Mouse (Mus musculus) myocyte (in vitro differentiated cells): ENCODE measurements at regions not wholly inside any gene's neighbourhood (a gene's known extent, or its start where the extent isn't known, plus 50 kb on each side); places are given as distances from the start of the nearest gene placed in this dataset.
A peak's percentile ranks its signal among the peaks of the same experiment; 100 is the strongest.

Experiments used
- H3K27me3 ChIP-seq: one replicate; pipeline ENCODE4 v1.6.1; 2011; ENCODE audit not compliant: control insufficient read depth, insufficient read depth, insufficient read length
- H3K36me3 ChIP-seq: one replicate; pipeline ENCODE4 v1.6.1; 2011; ENCODE audit not compliant: control insufficient read depth, insufficient read depth
- H3K4me2 ChIP-seq: one replicate; pipeline ENCODE4 v1.6.1; 2011; ENCODE audit warnings: low read depth, control low read depth
- H3K4me3 ChIP-seq: one replicate; pipeline ENCODE4 v1.5.1; 2011; ENCODE audit warnings: mild to moderate bottlenecking, control low read depth, moderate library complexity
- H3K79me2 ChIP-seq: one replicate; pipeline ENCODE4 v1.6.1; 2011; ENCODE audit not compliant: control insufficient read depth, insufficient read depth
- H3ac ChIP-seq: one replicate; pipeline ENCODE4 v1.6.1; 2011; ENCODE audit not compliant: control insufficient read depth, insufficient read length
- CEBPB ChIP-seq: IDR thresholded peaks from 2 replicates; pipeline ENCODE4 v1.6.1; 2011; ENCODE audit warnings: mild to moderate bottlenecking, moderate library complexity; ENCODE audit not compliant: poor library complexity, insufficient read depth, severe bottlenecking
- E2F4 ChIP-seq: IDR thresholded peaks from one replicate; pipeline ENCODE4 v1.6.1; 2011; ENCODE audit warnings: mild to moderate bottlenecking, control low read depth, moderate library complexity; ENCODE audit not compliant: insufficient read depth
- MAX ChIP-seq: IDR thresholded peaks from one replicate; pipeline ENCODE4 v1.6.1; 2011; ENCODE audit warnings: low read depth, mild to moderate bottlenecking, control low read depth
- MYOD1 ChIP-seq, 3 experiments: IDR thresholded peaks; one replicate each; pipeline ENCODE4 v1.6.1; 2011; ENCODE audit warnings: control low read depth in 2 of 3, low read depth in 2 of 3, mild to moderate bottlenecking in 2 of 3, moderate library complexity in 1 of 3; ENCODE audit not compliant: insufficient read length in 2 of 3, control insufficient read depth in 1 of 3
- MYOG ChIP-seq, 3 experiments: IDR thresholded peaks; one replicate each; pipeline ENCODE4 v1.6.1; 2011; ENCODE audit warnings: control low read depth in 2 of 3, low read depth in 2 of 3, mild to moderate bottlenecking in 2 of 3; ENCODE audit not compliant: insufficient read length in 2 of 3, control insufficient read depth in 1 of 3, insufficient read depth in 1 of 3
- POLR2A ChIP-seq: IDR thresholded peaks from one replicate; pipeline ENCODE4 v1.6.1; 2011; ENCODE audit warnings: low read depth, mild to moderate bottlenecking, control low read depth, moderate library complexity; ENCODE audit not compliant: insufficient read length
- POLR2AphosphoS2 ChIP-seq: IDR thresholded peaks from one replicate; pipeline ENCODE4 v1.6.1; 2011; ENCODE audit warnings: low read depth, control low read depth; ENCODE audit not compliant: insufficient read length
- REST ChIP-seq: IDR thresholded peaks from one replicate; pipeline ENCODE4 v1.6.1; 2011; ENCODE audit warnings: mild to moderate bottlenecking, control low read depth, moderate library complexity; ENCODE audit not compliant: insufficient read depth, insufficient read length
- SRF ChIP-seq: IDR thresholded peaks from one replicate; pipeline ENCODE4 v1.6.1; 2011; ENCODE audit warnings: low read depth; ENCODE audit not compliant: control insufficient read depth, insufficient read length
- TCF12 ChIP-seq: IDR thresholded peaks from one replicate; pipeline ENCODE4 v1.6.1; 2011; ENCODE audit warnings: mild to moderate bottlenecking, control low read depth; ENCODE audit not compliant: poor library complexity, insufficient read depth, severe bottlenecking
- TCF3 ChIP-seq: IDR thresholded peaks from one replicate; pipeline ENCODE4 v1.6.1; 2011; ENCODE audit warnings: low read depth, control low read depth; ENCODE audit not compliant: insufficient read length
- USF1 ChIP-seq: IDR thresholded peaks from one replicate; pipeline ENCODE4 v1.6.1; 2011; ENCODE audit warnings: low read depth, mild to moderate bottlenecking, control low read depth, moderate library complexity

DNA sequence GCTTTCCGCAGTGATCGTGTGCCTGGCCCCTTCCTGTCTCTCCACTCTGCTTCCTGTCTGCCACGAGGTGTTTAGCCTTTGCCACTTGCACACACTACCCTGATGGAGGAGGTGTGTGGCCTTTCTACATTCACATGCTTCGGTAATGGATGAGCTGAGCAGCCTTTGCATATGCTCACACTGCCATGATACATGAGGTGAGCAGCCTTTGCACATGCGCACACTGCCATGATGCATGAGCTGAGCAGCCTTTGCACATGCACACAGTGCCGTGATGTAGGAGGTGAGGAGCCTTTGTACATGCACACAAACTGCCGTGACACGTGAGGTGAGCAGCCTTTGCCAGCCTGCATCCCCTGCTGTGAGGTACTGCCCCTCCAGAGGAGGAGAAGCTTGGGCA lies 58.3 kb downstream of the Erv3 start:
- TF ChIP-seq E2F4 (no peak), POLR2AphosphoS2 (no peak), MYOG (IDR thresholded peaks at IDR 0.05; ENCODE audit: control insufficient read depth in 1 of 3, insufficient read depth in 1 of 3, insufficient read length in 2 of 3, low read depth in 2 of 3) (no peak), TCF3 (no peak), REST (no peak), SRF (no peak), MAX (no peak), USF1 (no peak), CEBPB (no peak)
- Histone ChIP-seq H3K4me2 (no peak overlapping the region), H3K4me3 (no peak overlapping the region), H3K79me2 (no peaks in the 10 kb centered on the region), H3ac (no peak overlapping the region), H3K36me3 (no peaks in the 10 kb centered on the region), H3K27me3 (no peaks in the 10 kb centered on the region)

DNA sequence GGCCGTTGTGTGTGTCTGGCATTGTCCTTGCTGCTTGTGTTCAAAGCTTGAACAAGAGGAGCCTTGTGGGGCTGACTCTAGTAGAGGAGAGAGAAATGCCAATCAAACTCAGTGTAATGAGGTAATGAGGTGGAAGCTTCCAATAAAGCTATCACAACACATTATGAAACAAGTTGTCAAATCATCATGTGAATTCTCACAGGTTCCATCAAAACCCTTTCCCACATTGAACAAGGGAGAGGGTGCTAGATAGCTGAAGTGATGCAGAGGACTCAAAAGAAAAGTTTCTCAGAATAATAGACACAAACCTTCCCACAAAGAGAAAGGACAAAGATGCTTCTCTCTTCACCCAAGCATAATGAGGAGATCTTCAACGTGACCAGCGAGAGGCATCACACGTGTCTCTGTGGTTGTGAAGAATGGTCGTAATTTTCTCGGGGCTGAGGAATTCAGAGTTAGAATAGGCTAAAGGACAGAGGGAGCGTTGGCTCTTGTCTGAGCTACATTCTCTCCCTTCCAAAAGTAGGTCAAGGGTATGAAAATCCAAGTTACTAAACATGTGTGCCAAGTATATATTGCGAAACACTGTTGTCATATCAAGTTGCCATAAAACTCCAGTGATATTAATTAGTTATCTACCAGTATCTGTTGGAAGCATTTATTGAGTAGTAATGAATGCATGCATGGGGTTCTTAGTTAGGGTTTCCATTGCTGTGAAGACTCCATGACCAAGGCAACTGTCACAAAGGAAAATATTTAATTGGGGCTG lies 59.2 kb downstream of the Erv3 start:
- TF ChIP-seq REST, result no peak
- no peak for TF ChIP-seq SRF
- no peaks in the 10 kb centered on the region for H3K27me3 ChIP-seq

GRCm38 (mm10) chr2:131799486-131799885 lies 60.1 kb downstream of the Erv3 start:
- Histone ChIP-seq H3K4me3 (no peak overlapping the region), H3K4me2 (no peak overlapping the region), H3ac (no peak overlapping the region), H3K27me3 (no peaks in the 10 kb centered on the region), H3K36me3 (no peaks in the 10 kb centered on the region), H3K79me2 (no peaks in the 10 kb centered on the region)
- TF ChIP-seq MYOG (IDR thresholded peaks at IDR 0.05; ENCODE audit: control insufficient read depth in 1 of 3, insufficient read depth in 1 of 3, insufficient read length in 2 of 3, low read depth in 2 of 3) (no peak), POLR2A (no peak), TCF3 (no peak), REST (no peak), CEBPB (no peak), E2F4 (no peak), TCF12 (no peak), SRF (no peak), MAX (no peak), POLR2AphosphoS2 (no peak), MYOD1 (IDR thresholded peaks at IDR 0.05; ENCODE audit: control insufficient read depth in 1 of 3, insufficient read length in 2 of 3, low read depth in 2 of 3) (no peak), USF1 (no peak)

More for the DNA sequence above, 59.2 kb downstream of the Erv3 start:
- Histone ChIP-seq H3K36me3 (no peaks in the 10 kb centered on the region), H3K4me3 (no peak overlapping the region), H3K79me2 (no peaks in the 10 kb centered on the region), H3ac (no peak overlapping the region), H3K4me2 (no peak overlapping the region)

DNA sequence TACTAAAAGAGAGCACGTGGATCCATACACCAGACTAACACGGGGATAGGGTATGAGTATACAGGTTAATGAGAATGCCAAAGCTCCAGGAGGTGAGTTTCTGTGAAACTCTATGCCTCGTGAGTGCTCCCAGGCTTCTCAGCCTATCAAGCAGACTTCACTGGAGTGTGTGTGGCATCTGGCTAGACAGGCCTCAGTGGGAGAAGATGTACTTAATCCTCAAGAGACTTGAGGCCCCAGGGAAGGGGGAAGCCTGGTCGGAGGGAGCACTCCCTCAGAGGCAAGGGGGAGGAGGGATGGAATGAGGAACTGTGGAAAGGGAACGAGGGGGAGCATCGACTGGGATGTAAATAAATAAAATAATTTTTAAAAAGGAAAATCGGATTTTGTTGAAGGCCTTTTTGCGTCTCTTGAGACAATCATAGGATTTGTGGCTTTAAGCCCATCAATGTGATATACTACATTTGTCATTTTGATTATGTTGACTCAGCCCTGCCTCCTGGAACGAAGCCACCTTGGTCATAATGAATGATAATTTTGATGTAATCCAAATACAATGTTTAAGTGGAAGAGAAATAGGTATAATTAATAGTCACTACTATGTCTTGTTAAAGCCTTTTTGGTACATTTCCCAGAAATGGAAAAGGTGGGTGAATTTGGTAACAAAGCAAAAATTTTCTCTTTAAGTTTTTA lies 62.4 kb downstream of the Erv3 start:
- peak overlapping the region; percentile 42 for H3K4me2 ChIP-seq
- no peak for TF ChIP-seq MYOG (IDR thresholded peaks at IDR 0.05; ENCODE audit: control insufficient read depth in 1 of 3, insufficient read depth in 1 of 3, insufficient read length in 2 of 3, low read depth in 2 of 3)
- no peak for TF ChIP-seq CEBPB
- no peak for TF ChIP-seq MAX
- TF ChIP-seq POLR2AphosphoS2, result no peak
- TF ChIP-seq TCF12, result no peak
- TF ChIP-seq MYOD1 (IDR thresholded peaks at IDR 0.05; ENCODE audit: control insufficient read depth in 1 of 3, insufficient read length in 2 of 3, low read depth in 2 of 3), result no peak
- no peak for TF ChIP-seq POLR2A
- TF ChIP-seq REST, result no peak
- no peak for TF ChIP-seq TCF3
- TF ChIP-seq E2F4, result no peak
- no peak for TF ChIP-seq USF1
- TF ChIP-seq SRF, result no peak

More for the DNA sequence above, 62.4 kb downstream of the Erv3 start:
- Histone ChIP-seq H3K27me3 (no peaks in the 10 kb centered on the region), H3K4me3 (no peak overlapping the region), H3K36me3 (no peaks in the 10 kb centered on the region), H3K79me2 (no peaks in the 10 kb centered on the region), H3ac (no peak overlapping the region)
